Mouse (Mus musculus): Measurements from ENCODE around the gene Bcl2. TPM values are rescaled to one million over a fixed set of nuclear protein-coding genes. Genes with fewer than 3 reads are reported as not detected.

Bcl2 gene
- polyA plus RNA-seq, 1 experiment from 2014 or later: 11.3 TPM

GRCm38 (mm10) chr1:106611246-106611645 is 102.8 kb downstream of the Bcl2 start:
- no peak overlapping the region for H3K27ac ChIP-seq (replicated peaks)
- no peaks in the 10 kb centered on the region for H3K4me1 ChIP-seq
- no peak overlapping the region for H3K4me3 ChIP-seq
- H3K4me2 ChIP-seq (replicated peaks): no peak overlapping the region
- 50% methylated on average over 6 of the region's 6 CpGs for WGBS
- H3K36me3 ChIP-seq: no peaks in the 10 kb centered on the region
- no peak for ATAC-seq (ENCODE audit: low FRiP score, low read depth)
- H3K9me3 ChIP-seq: no peaks in the 10 kb centered on the region
- no peaks in the 10 kb centered on the region for H3K27me3 ChIP-seq
- H3K9ac ChIP-seq (replicated peaks): no peak overlapping the region

- no peak overlapping the region for H3K9ac ChIP-seq (replicated peaks)
- H3K4me1 ChIP-seq: peaks cover 5% of the 10 kb centered on the region
- H3K4me2 ChIP-seq (replicated peaks): no peak overlapping the region
- H3K27ac ChIP-seq (replicated peaks): no peak overlapping the region
- H3K9me3 ChIP-seq: no peaks in the 10 kb centered on the region
- no peaks in the 10 kb centered on the region for H3K36me3 ChIP-seq
- 87% methylated on average over 4 of the region's 4 CpGs for WGBS
- H3K27me3 ChIP-seq: no peaks in the 10 kb centered on the region
- no peak overlapping the region for H3K4me3 ChIP-seq
- no peak for ATAC-seq (ENCODE audit: low FRiP score, low read depth)
Observed at GRCm38 (mm10) chr1:106608098-106608778, 105.8 kb downstream of the Bcl2 start.

GRCm38 (mm10) chr1:106606951-106607350 is 107.1 kb downstream of the Bcl2 start:
- whole genome bisulfite sequencing: 69% methylated on average over 5 of the region's 5 CpGs
- Histone ChIP-seq H3K4me1 (peaks cover 10% of the 10 kb centered on the region), H3K9me3 (no peaks in the 10 kb centered on the region), H3K9ac (replicated peaks) (no peak overlapping the region), H3K27ac (replicated peaks) (no peak overlapping the region), H3K36me3 (no peaks in the 10 kb centered on the region), H3K27me3 (no peaks in the 10 kb centered on the region), H3K4me3 (no peak overlapping the region), H3K4me2 (replicated peaks) (no peak overlapping the region)
- no peak for ATAC-seq (ENCODE audit: low FRiP score, low read depth)

- no peak overlapping the region for H3K4me2 ChIP-seq (replicated peaks)
- no peaks in the 10 kb centered on the region for H3K27me3 ChIP-seq
- WGBS: 62% methylated on average over 4 of the region's 4 CpGs
- H3K36me3 ChIP-seq: no peaks in the 10 kb centered on the region
- peak overlapping the region; percentile 11; the same call in 1 of the 2 replicates for H3K27ac ChIP-seq (replicated peaks)
- H3K9me3 ChIP-seq: no peaks in the 10 kb centered on the region
- peaks cover 10% of the 10 kb centered on the region for H3K4me1 ChIP-seq
- 0 out of 2 replicates have a peak, but pooled peaks have one; percentile 35 for ATAC-seq (ENCODE audit: low FRiP score, low read depth)
- no peak overlapping the region for H3K9ac ChIP-seq (replicated peaks)
- H3K4me3 ChIP-seq: no peak overlapping the region
Observed at GRCm38 (mm10) chr1:106603406-106603805, 110.7 kb downstream of the Bcl2 start.

GRCm38 (mm10) chr1:106602941-106603340 is 111.1 kb downstream of the Bcl2 start:
- Histone ChIP-seq H3K27ac (replicated peaks) (0 out of 2 replicates have a peak overlapping the region, but pooled peaks have one; percentile 11), H3K9me3 (no peaks in the 10 kb centered on the region), H3K27me3 (no peaks in the 10 kb centered on the region), H3K4me1 (peaks cover 10% of the 10 kb centered on the region), H3K9ac (replicated peaks) (no peak overlapping the region), H3K36me3 (no peaks in the 10 kb centered on the region), H3K4me3 (no peak overlapping the region), H3K4me2 (replicated peaks) (no peak overlapping the region)
- 44% methylated on average over 6 of the region's 6 CpGs for WGBS
- ATAC-seq (ENCODE audit: low FRiP score, low read depth): peak; percentile 78

GRCm38 (mm10) chr1:106602536-106602935 is 111.5 kb downstream of the Bcl2 start:
- H3K36me3 ChIP-seq: no peaks in the 10 kb centered on the region
- H3K4me1 ChIP-seq: peaks cover 10% of the 10 kb centered on the region
- no peaks in the 10 kb centered on the region for H3K9me3 ChIP-seq
- no peak for ATAC-seq (ENCODE audit: low FRiP score, low read depth)
- H3K27me3 ChIP-seq: no peaks in the 10 kb centered on the region
- H3K4me2 ChIP-seq (replicated peaks): no peak overlapping the region
- H3K27ac ChIP-seq (replicated peaks): no peak overlapping the region
- H3K4me3 ChIP-seq: no peak overlapping the region
- no peak overlapping the region for H3K9ac ChIP-seq (replicated peaks)
- WGBS: 83% methylated on average over 5 of the region's 5 CpGs

GRCm38 (mm10) chr1:106601247-106601646 is 112.8 kb downstream of the Bcl2 start:
- WGBS: 89% methylated on average over 4 of the region's 4 CpGs
- H3K36me3 ChIP-seq: no peaks in the 10 kb centered on the region
- no peak overlapping the region for H3K27ac ChIP-seq (replicated peaks)
- no peak overlapping the region for H3K9ac ChIP-seq (replicated peaks)
- peaks cover 10% of the 10 kb centered on the region for H3K4me1 ChIP-seq
- H3K4me3 ChIP-seq: no peak overlapping the region
- no peak for ATAC-seq (ENCODE audit: low FRiP score, low read depth)
- no peak overlapping the region for H3K4me2 ChIP-seq (replicated peaks)
- H3K27me3 ChIP-seq: no peaks in the 10 kb centered on the region
- no peaks in the 10 kb centered on the region for H3K9me3 ChIP-seq

GRCm38 (mm10) chr1:106600841-106601240 is 113.2 kb downstream of the Bcl2 start:
- H3K9me3 ChIP-seq: no peaks in the 10 kb centered on the region
- no peak overlapping the region for H3K9ac ChIP-seq (replicated peaks)
- H3K4me3 ChIP-seq: no peak overlapping the region
- no peaks in the 10 kb centered on the region for H3K27me3 ChIP-seq
- H3K4me1 ChIP-seq: peaks cover 10% of the 10 kb centered on the region
- no peaks in the 10 kb centered on the region for H3K36me3 ChIP-seq
- 89% methylated on average over 5 of the region's 5 CpGs for WGBS
- no peak overlapping the region for H3K27ac ChIP-seq (replicated peaks)
- no peak for ATAC-seq (ENCODE audit: low FRiP score, low read depth)
- H3K4me2 ChIP-seq (replicated peaks): no peak overlapping the region

- Histone ChIP-seq H3K4me2 (replicated peaks) (no peak overlapping the region), H3K4me1 (peaks cover 5% of the 10 kb centered on the region), H3K36me3 (no peaks in the 10 kb centered on the region), H3K27ac (replicated peaks) (no peak overlapping the region), H3K27me3 (no peaks in the 10 kb centered on the region), H3K9me3 (no peaks in the 10 kb centered on the region), H3K4me3 (no peak overlapping the region), H3K9ac (replicated peaks) (no peak overlapping the region)
- 92% methylated on average over 2 of the region's 2 CpGs for WGBS
- ATAC-seq (ENCODE audit: low FRiP score, low read depth): no peak
Observed at GRCm38 (mm10) chr1:106598292-106598583, 115.8 kb downstream of the Bcl2 start.

GRCm38 (mm10) chr1:106597575-106598291 is 116.3 kb downstream of the Bcl2 start:
- WGBS: 89% methylated on average over 5 of the region's 5 CpGs
- no peak overlapping the region for H3K4me3 ChIP-seq
- H3K9ac ChIP-seq (replicated peaks): no peak overlapping the region

GRCm38 (mm10) chr1:106596380-106596779 is 117.7 kb downstream of the Bcl2 start:
- Histone ChIP-seq H3K36me3 (no peaks in the 10 kb centered on the region), H3K4me2 (replicated peaks) (no peak overlapping the region), H3K9me3 (no peaks in the 10 kb centered on the region), H3K27me3 (no peaks in the 10 kb centered on the region), H3K27ac (replicated peaks) (no peak overlapping the region), H3K4me3 (no peak overlapping the region), H3K9ac (replicated peaks) (no peak overlapping the region), H3K4me1 (no peaks in the 10 kb centered on the region)
- WGBS: 89% methylated on average over 1 of the region's 1 CpGs
- ATAC-seq (ENCODE audit: low FRiP score, low read depth): no peak

More at GRCm38 (mm10) chr1:106597575-106598291, 116.3 kb downstream of the Bcl2 start:
- Histone ChIP-seq H3K9me3 (no peaks in the 10 kb centered on the region), H3K27me3 (no peaks in the 10 kb centered on the region), H3K4me2 (replicated peaks) (no peak overlapping the region), H3K27ac (replicated peaks) (no peak overlapping the region), H3K4me1 (no peaks in the 10 kb centered on the region), H3K36me3 (no peaks in the 10 kb centered on the region)
- ATAC-seq (ENCODE audit: low FRiP score, low read depth): no peak

GRCm38 (mm10) chr1:106595286-106595885 is 118.7 kb downstream of the Bcl2 start:
- 89% methylated on average over 6 of the region's 6 CpGs for WGBS
- no peak overlapping the region for H3K4me2 ChIP-seq (replicated peaks)
- no peak overlapping the region for H3K27ac ChIP-seq (replicated peaks)
- no peaks in the 10 kb centered on the region for H3K27me3 ChIP-seq
- H3K4me3 ChIP-seq: no peak overlapping the region
- no peaks in the 10 kb centered on the region for H3K4me1 ChIP-seq
- H3K9ac ChIP-seq (replicated peaks): no peak overlapping the region
- ATAC-seq (ENCODE audit: low FRiP score, low read depth): no peak
- no peaks in the 10 kb centered on the region for H3K9me3 ChIP-seq
- no peaks in the 10 kb centered on the region for H3K36me3 ChIP-seq

Data from midbrain, embryonic 12.5 days (tissue).